Mouse (Mus musculus) adrenal gland, adult 18-20 months (tissue): ENCODE measurements around the gene Ift122. TPM values are rescaled to one million over a fixed set of nuclear protein-coding genes. Genes with fewer than 3 reads are reported as not detected.

Experiments used
- DNase-seq, 2 experiments: peaks; one replicate each; pipeline ENCODE4 v3.0.0; 2021 to 2022; ENCODE audit warnings: low spot score in 2 of 2
- total RNA-seq, 2 experiments: library from RNA; stranded (reverse); gene quantifications; 1 replicate in 1 of 2; 2 replicates in 1 of 2; pipeline ENCODE4 v1.2.3; 2021

Gene Ift122
- total RNA-seq, 2 experiments from 2014 or later: 14.7 to 15.1 TPM

DNA sequence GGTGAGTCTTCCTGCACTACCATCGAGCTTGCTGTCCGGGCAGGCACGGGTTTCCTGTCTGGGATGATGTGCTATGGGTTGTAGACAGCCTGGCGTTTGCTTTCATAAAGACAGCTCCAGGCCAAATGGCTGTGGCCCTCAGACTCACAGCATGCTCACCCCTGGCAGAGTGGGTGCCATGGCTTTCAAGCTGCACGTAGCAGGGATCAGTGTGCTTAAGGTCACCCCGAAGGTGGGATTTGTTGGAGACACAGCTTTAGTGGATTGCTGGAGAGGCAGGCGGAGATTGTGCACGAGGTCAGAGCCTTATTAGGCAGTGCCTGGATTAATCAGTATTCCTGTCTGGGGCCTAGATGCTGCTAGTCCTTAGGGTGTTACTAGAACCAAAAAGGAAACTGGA lies 37.3 kb downstream of the Ift122 start:
- no peak for DNase-seq

DNA sequence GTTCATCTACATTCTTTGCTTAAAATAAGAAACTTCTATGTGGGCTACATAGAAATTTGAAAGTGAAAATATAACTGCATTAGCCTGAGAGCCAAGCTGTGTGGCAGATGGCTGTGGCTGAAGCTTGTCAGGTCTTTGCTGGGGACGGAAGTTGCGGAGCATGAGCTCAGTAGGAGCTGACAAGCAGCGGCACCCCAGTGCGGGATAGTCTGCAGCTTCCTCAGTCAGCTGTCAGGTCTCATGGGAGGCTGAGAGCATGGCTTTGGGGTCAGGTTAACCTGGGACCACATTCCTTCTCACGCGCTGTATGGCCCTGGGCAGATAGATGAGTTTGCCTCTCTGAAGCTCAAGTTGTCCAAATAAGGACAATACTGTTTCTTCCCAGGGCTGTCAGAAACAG lies 37.8 kb downstream of the Ift122 start:
- no peak for DNase-seq

DNA sequence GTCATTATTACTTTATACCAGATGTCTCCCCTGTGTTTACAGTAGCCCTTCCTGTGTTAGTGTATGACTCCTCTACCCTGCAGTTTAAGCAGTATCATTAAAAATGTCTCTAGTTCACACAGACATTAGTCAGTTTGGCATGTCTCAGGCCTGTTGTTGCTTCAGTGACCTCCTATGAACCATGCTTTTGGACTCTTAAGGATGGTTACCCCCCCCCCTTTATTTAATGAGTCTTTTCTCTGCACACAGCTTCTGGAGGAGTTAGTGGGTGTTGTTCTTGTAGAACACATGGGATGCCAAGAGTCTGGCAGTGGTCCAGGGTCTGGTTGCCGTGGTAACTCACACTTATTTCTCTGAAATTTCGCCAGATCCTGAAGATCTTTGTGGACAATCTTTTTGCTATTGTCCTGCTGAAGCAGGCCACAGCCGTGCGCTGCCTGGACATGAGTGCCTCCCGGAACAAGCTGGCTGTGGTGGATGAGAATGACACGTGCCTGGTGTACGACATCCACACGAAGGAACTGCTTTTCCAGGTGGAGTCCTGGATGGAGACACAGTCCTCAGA lies 38.3 kb downstream of the Ift122 start:
- DNase-seq: no peak

DNA sequence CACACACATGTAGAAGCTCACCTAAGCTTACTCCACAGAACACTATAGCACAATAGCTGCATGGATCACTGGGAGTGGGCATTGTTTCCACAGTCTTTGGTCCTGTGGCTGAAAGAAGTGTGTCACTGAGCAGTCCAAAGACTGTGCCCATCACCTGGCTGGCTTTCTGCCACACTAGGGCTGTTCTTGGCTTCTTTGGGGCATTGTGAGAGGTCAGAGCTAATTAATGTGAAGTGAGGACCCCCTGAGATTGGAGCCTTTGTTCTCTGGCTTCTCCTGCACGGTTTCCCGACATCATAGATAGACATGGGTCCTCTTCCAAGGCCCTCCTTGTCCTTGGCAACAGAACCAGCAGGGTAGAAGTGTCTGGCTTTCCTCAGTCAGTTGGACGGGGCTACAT lies 39.1 kb downstream of the Ift122 start:
- DNase-seq: no peak

DNA sequence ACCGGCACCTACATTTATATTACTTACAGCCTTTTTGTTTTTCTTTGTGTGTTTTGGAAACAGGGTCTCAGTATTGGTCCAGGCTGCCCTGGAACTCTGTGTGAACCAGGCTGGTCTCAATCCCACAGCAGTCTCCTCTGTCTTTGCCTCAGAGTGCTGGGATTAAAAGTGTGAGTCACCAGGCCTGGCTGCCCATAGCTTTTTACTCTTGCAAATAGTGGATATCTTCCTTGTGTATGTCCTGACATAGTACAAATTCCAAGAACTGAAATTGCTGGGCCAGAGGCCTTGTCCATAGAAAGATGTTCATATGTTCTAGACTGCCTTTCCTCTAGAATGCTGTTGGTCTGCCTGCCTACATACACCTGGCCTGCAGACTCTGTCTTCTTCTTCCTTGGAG lies 43.1 kb downstream of the Ift122 start:
- no peak for DNase-seq

DNA sequence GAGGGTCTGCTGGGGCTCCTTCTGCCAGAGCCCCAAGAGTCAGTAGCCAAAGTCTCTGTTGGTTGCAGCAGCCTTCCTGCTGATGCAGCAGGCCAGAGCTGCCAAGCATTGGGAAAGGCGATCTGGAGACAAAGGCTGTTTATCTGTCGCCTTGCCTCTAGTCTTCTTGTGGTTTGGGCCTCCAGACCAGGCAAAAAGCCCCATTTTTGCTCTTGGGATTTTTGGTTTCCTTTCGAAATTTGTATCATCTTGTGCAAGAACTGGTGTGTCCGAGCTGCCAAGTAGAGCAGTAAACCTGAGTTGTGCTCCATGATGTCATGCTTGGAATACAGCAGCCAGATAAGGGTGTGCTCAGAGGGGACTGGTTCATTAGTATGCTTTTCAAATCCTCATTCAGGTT lies 43.8 kb downstream of the Ift122 start:
- no peak for DNase-seq

DNA sequence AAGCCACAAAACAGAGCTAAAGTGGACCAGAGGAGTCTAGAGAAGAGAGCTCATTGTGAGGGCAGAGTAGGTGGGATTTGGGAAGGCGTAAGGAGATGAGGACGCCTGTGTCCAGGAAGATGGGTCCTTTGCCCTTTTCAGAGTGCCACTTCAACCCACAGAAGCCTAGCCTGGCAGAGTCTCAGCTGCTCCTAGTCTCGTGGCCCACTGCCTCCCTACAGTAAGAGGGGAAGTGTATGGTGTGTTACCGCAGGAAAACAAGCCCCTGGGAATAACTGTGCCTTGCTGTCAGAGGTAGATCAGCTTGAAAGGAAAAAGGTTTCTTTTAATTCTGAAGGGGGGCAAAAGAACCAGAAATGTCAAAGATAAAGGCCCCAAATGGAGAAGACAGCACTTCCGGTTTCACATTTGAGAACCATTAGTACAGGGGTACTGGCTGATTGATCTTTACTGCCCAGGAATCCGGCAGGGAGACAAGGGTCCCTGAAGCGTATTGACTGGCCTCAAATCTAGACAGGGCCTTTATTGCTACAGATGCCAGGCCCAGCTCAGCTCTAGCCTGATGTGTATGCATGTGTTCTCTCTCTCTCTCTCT lies 44.8 kb downstream of the Ift122 start:
- DNase-seq: no peak

DNA sequence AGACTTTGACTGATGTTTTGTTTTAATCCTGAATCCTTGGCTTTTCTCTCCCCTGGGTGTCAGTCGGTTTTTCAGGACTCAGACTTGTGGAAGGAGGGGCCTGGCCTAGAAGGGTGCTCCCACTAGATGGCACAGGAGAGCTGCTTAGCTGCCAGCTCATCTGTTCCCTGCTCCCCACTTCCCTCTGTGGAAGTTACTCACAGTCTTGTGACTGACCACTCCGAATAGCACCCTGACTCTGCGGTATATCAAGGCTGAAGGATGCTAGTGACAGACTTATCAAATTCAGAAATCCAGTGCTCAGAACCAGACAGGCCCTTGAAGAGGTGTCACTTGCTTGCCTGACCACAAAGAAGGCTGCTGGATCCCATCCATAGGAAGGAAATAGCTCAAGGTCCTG lies 47.8 kb downstream of the Ift122 start:
- peak; percentile 75 to 78 for DNase-seq

DNA sequence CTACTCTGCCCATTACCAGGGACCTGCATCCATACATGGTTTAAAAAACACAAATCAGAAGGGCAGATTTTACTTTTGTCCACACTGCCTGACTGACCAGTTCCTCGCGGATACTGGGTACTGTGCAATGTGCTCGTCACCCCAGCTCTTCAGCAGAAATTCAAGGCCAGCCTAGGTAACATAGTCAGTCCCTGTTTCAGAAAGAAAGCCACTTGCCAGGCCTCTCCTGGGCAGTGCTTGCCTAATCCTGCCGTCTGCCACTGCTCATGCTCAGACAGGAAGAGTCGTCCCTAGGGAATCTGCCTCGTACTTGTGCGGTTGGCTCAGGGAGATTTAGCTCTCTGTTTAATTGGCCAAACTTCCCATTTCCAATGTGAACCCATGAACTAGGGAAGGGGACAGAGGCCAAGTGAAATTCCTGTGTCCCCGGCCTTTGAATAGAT lies 48.2 kb downstream of the Ift122 start:
- peak in 1 of 2 experiments; percentile 38 for DNase-seq

DNA sequence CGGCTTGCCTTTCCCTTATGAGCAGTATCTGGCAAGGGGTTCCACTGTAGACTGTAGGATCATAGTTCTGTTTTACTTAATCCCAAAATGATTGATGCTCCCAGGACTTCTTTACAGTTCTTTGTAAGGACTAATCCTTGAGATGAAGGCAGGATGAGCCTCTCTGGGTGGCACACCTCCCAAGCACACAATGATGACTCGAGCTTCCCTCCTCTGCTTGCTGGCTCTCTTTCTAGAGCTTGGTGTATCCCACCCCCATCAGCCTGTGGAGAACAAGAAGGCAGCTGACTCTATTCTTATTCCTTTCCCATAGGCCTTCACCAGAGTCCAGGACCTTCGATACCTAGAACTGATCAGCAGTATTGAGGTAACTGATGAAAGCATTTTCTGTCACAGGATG lies 49.3 kb downstream of the Ift122 start:
- DNase-seq: no peak

DNA sequence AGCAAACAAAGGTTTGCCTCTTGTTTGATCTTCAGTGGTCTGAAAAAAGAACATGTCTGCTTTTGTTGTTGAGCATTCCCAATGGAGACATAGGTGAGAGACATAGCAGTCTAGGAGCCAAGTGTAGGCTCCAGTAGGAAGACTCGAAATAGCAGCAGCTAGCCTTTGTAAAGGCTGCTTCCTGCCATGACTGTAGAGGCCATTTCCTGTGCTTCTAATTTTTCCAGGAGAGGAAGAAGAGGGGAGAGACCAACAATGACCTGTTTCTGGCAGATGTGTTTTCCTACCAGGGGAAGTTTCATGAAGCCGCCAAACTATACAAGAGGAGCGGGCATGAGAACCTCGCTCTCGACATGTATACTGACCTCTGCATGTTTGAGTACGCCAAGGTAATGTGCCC lies 52.3 kb downstream of the Ift122 start:
- no peak for DNase-seq

DNA sequence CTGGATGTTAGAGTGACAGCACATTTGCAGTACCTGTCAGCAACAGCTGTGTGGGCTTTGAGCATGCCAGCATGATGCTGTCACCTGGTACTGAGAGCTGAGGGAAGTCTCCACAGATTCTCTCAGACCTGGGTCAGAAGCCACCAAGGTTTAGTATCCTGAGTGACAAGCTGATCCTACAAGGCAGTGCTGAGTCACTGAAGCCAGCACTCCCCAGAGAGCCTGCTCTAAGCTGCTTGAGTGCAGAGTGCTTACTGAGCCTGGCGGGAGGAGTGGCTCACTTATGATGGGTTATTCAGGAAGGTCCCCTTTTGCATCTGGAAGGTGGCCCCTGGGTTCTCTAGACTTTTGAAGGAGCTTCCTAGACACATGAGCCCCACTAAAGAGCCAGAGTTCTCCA lies 53.2 kb downstream of the Ift122 start:
- DNase-seq: no peak

DNA sequence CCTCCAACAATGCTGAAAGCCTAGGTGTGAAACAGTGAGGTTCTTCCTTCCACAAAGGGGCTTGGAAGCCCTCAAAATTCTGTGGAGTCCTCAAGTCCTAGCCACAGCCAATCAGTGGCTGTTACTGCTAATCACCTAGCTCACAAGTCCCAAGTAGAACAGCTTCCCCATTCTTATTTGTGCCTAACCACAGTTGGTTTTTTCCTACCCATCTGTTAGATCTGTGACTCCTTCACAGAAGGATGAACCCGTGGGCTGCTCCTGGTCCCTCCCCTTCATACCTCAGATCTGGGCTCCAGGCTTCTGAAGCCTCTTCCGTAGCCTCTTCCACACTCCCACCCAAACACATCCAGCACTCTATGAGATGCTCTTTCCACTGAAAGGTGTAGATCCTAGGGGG lies 53.6 kb downstream of the Ift122 start:
- no peak for DNase-seq

DNA sequence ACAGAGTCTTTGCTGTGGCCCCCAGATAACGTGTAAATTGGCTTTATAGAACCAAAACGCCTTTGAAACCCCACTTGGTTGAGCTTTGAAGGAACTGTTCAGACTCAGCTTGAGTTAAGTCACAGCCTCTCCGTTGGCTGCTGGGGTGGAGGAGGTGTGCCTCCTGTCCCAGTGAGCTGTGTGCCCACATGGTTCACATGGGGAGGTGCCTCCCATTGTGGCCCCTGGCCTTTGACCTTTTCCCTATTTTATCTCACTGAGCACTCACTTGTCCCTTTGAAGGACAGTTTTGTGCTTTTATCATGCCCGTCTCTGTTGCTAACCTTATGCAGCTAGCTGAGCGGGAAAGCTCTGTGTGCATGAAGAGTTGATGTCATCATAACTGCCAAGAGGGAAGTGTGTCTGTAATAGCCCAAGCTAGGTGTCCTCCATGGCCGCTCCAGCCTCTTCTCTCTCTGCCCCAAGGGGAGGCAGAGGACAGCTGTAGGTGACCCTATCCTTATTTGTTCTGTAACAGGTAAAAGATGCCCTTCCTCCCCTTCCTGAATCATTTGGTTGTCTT lies 55.2 kb downstream of the Ift122 start:
- DNase-seq: no peak

DNA sequence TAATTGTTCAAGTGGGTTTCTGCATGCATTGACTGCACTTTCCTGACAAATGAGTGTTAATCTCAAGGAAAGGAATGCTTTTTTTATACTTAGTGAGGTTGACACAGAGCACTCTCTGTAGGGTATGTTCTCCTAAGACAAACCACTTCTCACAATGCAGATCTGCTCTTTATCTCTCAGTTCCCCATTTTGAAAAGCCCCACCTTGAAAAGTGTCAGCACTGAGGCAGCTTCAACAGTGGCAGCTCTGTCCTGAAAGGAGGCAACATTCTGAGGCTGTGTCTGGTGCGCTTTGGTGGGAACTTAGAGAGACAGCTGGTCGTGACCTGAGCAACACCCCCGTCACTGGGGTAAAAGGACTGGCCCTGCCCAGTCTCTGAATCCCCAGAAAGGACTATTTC lies 55.8 kb downstream of the Ift122 start:
- DNase-seq: no peak

DNA sequence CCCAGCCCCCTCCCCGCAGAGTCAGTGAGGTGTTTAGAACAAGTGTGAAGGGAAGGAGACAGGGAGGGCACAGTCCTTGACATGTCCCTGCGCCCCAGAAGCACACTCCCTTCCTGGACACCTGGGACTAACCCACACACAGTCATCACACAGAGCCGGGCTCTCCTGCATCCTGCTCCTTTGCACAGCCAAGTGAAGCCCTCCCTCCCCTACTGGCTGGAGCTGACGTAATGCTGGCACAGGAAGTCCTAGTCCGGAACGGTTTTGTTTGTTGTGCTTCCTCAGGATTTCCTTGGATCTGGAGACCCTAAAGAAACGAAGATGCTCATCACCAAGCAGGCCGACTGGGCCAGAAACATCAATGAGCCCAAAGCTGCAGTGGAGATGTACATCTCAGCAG lies 56.7 kb downstream of the Ift122 start:
- DNase-seq: no peak

DNA sequence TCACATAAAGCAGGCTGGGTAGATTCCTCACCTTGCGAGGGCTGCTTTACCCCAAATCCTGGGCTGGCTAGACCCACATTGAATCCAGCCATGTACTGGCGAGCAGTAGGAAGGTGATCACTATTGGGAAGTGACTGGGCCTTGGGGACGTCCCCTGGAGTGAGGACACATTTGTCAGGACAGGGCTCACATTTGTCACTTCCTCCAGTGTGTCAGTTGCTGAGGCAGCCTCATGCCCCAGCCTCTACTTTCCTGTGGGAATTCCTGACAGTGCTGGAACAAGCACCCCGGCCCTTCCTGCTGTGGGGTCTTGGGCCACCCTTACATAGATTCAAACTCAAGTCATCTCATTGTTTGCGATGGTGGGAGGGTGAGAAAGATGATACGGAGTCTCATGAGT lies 58.5 kb downstream of the Ift122 start:
- DNase-seq: no peak

DNA sequence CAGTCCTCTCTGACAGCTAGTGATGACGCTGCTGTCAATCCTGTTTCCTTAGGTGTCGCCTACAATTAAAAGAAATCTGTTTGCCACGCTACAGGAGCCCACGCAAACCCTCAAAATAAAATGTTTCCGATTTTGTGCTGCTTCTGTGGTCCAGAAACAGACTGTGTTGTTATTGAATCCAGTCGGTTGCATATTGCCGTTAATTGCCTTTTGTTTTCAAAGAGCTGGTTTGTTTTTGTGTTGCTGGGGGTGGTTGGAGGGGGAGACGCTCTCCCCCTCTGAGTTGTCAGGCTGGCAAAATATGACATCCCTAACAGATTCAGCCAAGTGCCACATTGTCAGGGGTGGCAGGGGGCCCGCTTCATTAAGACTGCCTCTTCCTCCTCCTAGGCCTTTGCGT lies 60.2 kb downstream of the Ift122 start:
- no peak for DNase-seq

DNA sequence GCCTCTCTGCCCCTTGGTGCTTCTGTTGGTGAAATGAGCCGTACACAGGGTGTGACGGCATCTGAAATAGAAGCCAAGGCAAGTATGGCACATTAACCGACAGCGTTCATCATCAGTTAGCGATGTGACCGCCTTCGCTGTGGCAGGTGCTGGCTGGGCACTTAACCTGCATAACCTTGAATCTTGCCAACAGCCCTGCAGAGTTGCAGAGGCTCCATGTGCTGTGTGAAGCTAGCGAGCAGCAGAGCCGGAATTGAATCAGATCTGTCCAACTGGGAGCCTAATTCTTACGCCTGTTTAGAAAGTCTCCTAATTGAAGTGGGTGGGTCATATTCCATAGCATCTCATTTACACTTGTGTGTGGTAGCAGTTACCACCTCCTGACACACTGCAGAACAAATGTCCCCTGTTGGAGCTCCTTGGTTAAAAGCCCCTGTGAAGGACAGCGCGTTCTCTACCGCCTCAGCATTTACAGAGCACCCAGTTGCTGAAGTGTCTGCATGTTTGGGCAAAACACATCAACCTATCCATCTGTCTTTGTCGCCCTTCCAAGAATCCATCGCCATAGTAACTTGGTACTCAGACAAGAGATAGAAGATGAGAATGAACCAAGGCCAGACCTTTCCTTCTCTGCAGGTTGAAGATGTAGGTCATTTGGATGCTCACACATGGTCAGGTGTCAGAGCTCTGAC lies 61.4 kb downstream of the Ift122 start:
- no peak for DNase-seq

DNA sequence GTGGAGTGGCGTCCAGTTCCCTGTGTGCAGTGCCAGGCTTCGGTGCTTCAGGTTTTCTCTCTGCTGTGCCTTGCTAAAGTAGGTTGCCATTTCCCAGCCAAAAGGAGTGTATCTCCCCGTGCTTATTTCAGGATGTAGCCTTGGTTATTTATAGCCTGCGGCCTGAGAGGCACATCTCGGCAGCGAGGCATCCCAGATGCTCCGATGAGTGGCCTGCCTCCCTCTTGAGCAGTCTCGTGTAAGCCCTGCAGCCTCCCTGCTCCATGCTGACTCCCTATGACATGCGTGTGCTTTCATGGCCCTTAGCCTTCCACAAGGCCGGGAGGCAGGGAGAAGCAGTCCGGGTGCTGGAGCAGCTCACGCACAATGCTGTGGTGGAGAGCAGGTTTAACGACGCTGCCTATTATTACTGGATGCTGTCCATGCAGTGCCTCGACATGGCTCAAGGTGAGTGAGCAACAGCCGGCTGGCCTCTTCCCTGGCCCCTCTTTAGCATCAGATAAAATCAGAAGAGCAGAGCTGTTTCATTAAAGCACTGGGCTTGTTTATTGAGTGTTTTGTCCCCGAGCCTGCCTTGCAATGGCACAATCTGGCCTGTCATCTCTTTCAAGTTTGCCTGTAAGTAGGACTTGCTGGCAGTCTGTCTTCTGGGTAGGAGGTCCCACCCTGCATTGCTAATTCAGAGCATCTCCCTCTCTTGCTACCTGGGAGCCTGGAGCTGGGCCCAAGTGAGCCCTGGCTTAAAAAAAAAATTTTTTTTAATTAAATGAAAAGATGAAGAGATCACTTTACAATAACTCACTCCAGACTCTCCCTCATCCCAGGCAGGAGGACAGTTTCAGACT lies 62.6 kb downstream of the Ift122 start:
- no peak for DNase-seq

DNA sequence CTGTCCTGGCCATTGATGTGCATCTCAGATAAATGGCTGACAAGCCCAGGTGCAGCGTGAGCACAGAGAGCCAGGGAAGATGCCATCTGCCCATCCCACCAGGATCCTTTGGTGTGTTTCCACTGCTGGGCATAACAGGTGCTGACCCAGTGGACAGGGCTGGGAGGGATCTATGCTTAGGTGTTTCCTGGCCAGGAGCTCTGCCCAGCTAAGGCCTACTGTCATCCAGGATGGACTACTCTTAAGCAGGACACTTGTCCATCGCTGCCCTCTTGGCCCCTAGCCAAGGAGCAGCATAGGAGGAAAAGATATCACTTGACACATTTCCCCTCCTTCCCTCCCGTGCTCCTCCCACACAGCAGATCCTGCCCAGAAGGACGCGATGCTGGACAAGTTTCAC lies 63.3 kb downstream of the Ift122 start:
- DNase-seq: no peak

DNA sequence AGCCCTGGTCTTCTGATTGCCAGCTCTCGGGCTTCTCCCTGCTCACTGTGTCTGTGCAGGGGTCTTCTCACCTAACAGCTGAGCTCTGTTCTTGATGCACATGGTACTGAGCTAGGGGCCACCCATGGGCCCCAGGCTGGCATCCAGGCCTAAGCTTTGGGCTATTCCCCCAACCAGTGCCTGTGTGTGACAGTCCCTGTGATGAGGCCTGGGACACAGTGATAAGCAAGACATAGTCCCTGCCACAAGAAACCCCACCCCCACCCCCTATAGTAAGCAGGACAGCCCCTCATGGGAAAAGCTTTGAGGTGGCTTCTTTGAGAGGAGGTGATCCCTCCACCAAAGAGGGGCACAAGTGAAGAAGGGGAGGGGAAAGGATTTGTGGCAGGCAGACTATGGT lies 65.3 kb downstream of the Ift122 start:
- DNase-seq: no peak
